Mouse (Mus musculus) midbrain, embryonic 13.5 days (tissue): ENCODE data around the gene Hist1h4b. TPM values are rescaled to one million over a fixed set of nuclear protein-coding genes. Genes with fewer than 3 reads are reported as not detected.

ENCODE experiments used
- ATAC-seq: fragments of 200-750 bp; cut with Nextera tagmentation; 2 replicates; pipeline ENCODE4 v1.8.0; 2017; ENCODE audit warnings: mild to moderate bottlenecking, moderate TSS enrichment, moderate library complexity
- H3K27ac ChIP-seq: fragments of 300-500 bp; sonication (generic); 2 replicates; pipeline ENCODE4 v1.5.1; 2015; ENCODE audit warnings: inconsistent platforms, mild to moderate bottlenecking, moderate library complexity
- H3K27me3 ChIP-seq: fragments of 300-500 bp; sonication (generic); 2 replicates; pipeline ENCODE4 v1.6.1; 2015; ENCODE audit warnings: mild to moderate bottlenecking, inconsistent platforms
- H3K36me3 ChIP-seq: fragments of 300-500 bp; sonication (generic); 2 replicates; pipeline ENCODE4 v1.6.1; 2015; ENCODE audit warnings: mild to moderate bottlenecking, inconsistent platforms
- H3K4me1 ChIP-seq: fragments of 300-500 bp; sonication (generic); replicated peaks from 2 replicates; pipeline ENCODE4 v1.6.1; 2015; ENCODE audit warnings: inconsistent platforms
- H3K4me2 ChIP-seq: fragments of 300-500 bp; sonication (generic); replicated peaks from 2 replicates; pipeline ENCODE4 v1.6.1; 2015; ENCODE audit warnings: moderate library complexity, mild to moderate bottlenecking, inconsistent platforms
- H3K4me3 ChIP-seq: fragments of 300-500 bp; sonication (generic); replicated peaks from 2 replicates; pipeline ENCODE4 v1.5.1; 2015; ENCODE audit warnings: mild to moderate bottlenecking, inconsistent platforms
- H3K9ac ChIP-seq: fragments of 300-500 bp; sonication (generic); replicated peaks from 2 replicates; pipeline ENCODE4 v1.6.1; 2015; ENCODE audit warnings: mild to moderate bottlenecking, inconsistent platforms
- H3K9me3 ChIP-seq: fragments of 300-500 bp; sonication (generic); 2 replicates; pipeline ENCODE4 v1.6.1; 2016; ENCODE audit warnings: mild to moderate bottlenecking, inconsistent platforms
- WGBS: fragments of 180-500 bp; shearing (Covaris S2); methylation state at CpG from one replicate; pipeline ENCODE4 v1.1.7; 2015; 5-methylcytosine and 5-hydroxymethylcytosine counted together
- polyA plus RNA-seq: library from polyadenylated mRNA; unstranded; fragments of >200 nt; fragmentation: Nextera tagmentation; extraction: Ambion mirVana; gene quantifications from 2 replicates; pipeline ENCODE4 v1.2.1, GENCODE M21; 2015

Hist1h4b gene
- polyA plus RNA-seq, 1 experiment from 2014 or later: 4.6 TPM

DNA sequence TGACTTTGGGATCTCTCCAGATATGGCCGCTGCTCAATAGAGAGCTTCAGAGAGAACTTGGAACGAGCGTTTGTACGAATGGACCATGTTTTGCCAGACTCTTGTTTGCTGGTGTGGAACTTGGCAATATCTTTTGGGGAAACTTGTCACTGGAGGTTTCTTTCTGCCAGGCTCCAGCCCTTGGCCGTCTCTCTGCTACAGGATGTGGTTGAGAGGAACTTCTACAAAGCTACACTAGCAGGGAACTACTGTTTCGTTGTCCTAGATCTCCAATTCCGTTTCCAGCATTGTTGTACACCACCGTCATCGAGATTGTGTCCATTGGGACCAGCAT, 27.7 kb upstream of the Hist1h4b start:
- H3K4me2 ChIP-seq: no peak overlapping the region
- H3K36me3 ChIP-seq: no peaks in the 10 kb centered on the region
- WGBS: 93% methylated on average over 9 of the region's 9 CpGs
- ATAC-seq: no peak
- H3K27me3 ChIP-seq: no peaks in the 10 kb centered on the region
- no peaks in the 10 kb centered on the region for H3K9me3 ChIP-seq
- no peaks in the 10 kb centered on the region for H3K4me1 ChIP-seq
- no peak overlapping the region for H3K9ac ChIP-seq
- H3K27ac ChIP-seq: no peak overlapping the region
- no peak overlapping the region for H3K4me3 ChIP-seq

DNA sequence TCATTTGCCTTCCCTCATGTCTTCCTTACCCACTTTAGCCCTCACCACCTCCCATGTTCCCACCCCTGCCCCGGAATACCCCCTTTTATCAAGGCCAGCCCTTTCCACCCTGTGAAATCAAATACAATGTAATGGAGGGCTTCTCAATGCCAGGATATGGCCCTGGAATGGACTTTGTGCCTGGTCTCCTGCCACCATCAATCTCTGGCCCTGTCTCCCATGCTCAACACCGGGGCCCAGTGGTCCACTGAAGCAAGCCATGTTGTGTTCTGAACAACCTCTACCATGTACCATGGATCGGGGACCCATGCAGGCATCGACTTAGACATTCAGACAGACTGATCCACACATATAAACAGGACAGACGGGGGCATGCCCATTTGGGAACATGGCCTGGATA, 27.1 kb upstream of the Hist1h4b start:
- ATAC-seq: no peak
- 97% methylated on average over 5 of the region's 5 CpGs for WGBS
- H3K27me3 ChIP-seq: no peaks in the 10 kb centered on the region

DNA sequence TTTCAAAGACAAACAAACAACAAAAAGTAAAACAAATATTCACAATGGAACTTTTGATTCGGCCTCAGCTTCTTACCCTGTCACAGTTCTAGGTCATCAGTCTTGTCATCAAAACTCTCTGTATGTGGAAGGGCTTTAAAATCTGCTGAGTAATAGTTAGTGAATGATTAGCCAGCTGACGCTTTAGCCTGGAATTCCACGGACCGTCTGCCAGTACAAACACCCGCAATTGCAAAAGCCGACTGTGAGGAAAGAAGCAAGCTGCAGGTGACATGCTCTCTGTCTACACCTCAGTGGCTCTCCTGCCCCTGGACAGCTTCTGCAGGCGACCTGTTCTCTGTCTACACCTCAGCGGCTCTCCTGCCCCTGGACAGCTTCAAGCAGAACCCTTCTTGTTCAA, 26.3 kb upstream of the Hist1h4b start:
- Histone ChIP-seq H3K27ac (no peak overlapping the region), H3K9me3 (no peaks in the 10 kb centered on the region), H3K27me3 (no peaks in the 10 kb centered on the region), H3K4me2 (no peak overlapping the region), H3K9ac (no peak overlapping the region), H3K4me1 (no peaks in the 10 kb centered on the region), H3K4me3 (no peak overlapping the region), H3K36me3 (no peaks in the 10 kb centered on the region)
- WGBS: 65% methylated on average over 8 of the region's 8 CpGs
- no peak for ATAC-seq

More for the DNA sequence above, 27.1 kb upstream of the Hist1h4b start:
- H3K4me3 ChIP-seq: no peak overlapping the region
- H3K27ac ChIP-seq: no peak overlapping the region
- H3K4me2 ChIP-seq: no peak overlapping the region
- H3K9me3 ChIP-seq: no peaks in the 10 kb centered on the region
- no peaks in the 10 kb centered on the region for H3K36me3 ChIP-seq
- no peak overlapping the region for H3K9ac ChIP-seq
- no peaks in the 10 kb centered on the region for H3K4me1 ChIP-seq

DNA sequence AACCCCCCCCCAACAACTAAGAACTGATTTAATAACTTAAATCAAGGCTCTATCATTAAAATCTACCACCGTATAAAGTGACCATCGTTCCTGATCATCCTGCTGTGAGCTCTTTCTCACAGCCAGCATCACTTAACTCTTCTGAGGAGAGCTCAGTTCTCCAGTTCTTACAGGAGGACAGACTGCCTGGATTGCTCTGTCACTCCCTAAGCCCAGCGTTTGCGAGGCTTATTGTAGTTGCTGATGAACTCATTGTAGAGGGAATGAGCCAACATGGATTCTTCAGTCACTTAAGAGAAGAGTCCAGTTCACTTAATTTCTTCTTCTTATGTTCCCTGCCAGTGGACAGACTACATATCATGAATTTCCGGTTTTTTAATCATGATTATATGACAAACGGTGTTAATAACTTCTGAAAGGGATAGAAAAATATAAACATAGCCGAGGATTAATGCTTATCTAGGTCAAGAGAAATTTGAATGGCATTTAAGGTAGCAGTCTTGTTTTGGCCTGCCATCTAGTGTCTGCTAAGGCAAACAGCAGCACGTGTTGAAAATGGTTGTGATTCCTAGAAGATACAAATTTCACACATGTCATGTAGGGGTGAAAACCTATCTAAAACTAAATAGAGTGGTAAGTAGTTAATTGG, 24.5 kb upstream of the Hist1h4b start:
- Histone ChIP-seq H3K27me3 (no peaks in the 10 kb centered on the region), H3K4me1 (no peaks in the 10 kb centered on the region), H3K4me2 (no peak overlapping the region), H3K4me3 (no peak overlapping the region), H3K9me3 (no peaks in the 10 kb centered on the region), H3K36me3 (no peaks in the 10 kb centered on the region), H3K9ac (no peak overlapping the region), H3K27ac (no peak overlapping the region)
- ATAC-seq: no peak
- 27% methylated on average over 8 of the region's 8 CpGs for WGBS

DNA sequence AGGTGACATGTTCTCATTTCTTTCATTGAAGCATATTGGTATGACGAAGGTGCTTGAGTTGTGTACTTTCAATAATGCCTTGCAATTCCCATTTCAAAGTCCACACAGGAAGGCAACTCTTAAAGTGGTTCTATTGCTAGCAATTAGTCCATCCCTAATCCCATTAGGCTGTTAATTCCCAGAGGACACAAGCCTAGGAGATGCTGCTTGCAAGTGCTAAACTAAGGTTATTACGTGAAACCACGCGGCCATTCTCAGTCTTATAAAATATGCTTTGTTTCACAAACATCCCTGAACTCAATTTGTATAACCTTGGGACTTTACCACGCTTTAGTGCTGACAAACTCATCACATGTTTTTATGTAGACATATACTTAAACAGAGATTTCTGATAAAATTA, 19.7 kb upstream of the Hist1h4b start:
- H3K27me3 ChIP-seq: no peaks in the 10 kb centered on the region
- H3K4me3 ChIP-seq: no peak overlapping the region
- no peaks in the 10 kb centered on the region for H3K9me3 ChIP-seq
- peaks cover 25% of the 10 kb centered on the region for H3K4me1 ChIP-seq
- H3K9ac ChIP-seq: no peak overlapping the region
- WGBS: 74% methylated on average over 5 of the region's 5 CpGs
- no peaks in the 10 kb centered on the region for H3K36me3 ChIP-seq
- no peak for ATAC-seq
- no peak overlapping the region for H3K27ac ChIP-seq
- no peak overlapping the region for H3K4me2 ChIP-seq

DNA sequence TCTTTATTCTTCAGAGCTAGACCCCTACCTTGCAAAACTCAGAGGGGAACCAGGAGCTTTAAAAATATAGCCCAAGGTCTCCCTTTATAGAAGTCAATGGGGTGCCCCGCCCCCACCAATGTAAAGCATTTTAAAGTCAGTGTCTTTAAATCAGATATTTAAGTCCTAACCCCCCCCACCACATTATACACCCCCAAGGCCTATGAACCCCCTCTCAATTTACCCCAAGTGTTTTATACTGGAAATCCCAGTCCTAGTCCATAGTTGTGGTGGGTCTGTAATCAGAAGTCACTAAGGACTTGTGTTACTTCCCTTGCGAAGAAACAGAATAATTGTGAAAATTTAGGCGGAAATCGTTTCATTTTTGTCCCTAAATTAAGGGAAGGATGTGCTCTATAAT, 18.8 kb upstream of the Hist1h4b start:
- ATAC-seq: no peak
- peak overlapping the region; percentile 46 for H3K4me3 ChIP-seq
- peak overlapping the region; percentile 100 for H3K4me2 ChIP-seq
- no peaks in the 10 kb centered on the region for H3K27me3 ChIP-seq
- H3K4me1 ChIP-seq: peaks cover 25% of the 10 kb centered on the region
- H3K36me3 ChIP-seq: no peaks in the 10 kb centered on the region
- H3K27ac ChIP-seq: peak overlapping the region; percentile 91
- H3K9ac ChIP-seq: peak overlapping the region; percentile 75
- 16% methylated on average over 4 of the region's 4 CpGs for WGBS
- H3K9me3 ChIP-seq: no peaks in the 10 kb centered on the region

DNA sequence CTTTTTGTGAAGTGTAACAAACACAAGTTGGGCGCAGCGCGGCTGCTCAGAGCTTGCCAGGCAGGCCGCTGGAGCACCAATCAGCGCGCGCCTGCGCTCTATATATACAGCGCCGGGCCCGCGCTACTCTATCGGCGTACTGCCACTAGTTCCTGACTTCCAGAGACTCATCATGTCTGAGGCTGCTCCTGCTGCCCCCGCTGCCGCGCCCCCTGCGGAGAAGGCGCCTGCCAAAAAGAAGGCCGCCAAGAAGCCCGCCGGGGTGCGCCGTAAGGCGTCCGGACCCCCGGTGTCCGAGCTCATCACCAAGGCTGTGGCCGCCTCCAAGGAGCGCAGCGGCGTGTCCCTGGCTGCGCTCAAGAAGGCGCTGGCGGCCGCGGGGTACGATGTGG, 18.1 kb upstream of the Hist1h4b start, which contains the start of gene Hist1h1c:
Hist1h1c (plus strand) TSS at position 132 of the 392 bp plus-strand sequence.
- peak; percentile 97 for ATAC-seq
- 0% methylated on average over 36 of the region's 38 CpGs for WGBS
- H3K9ac ChIP-seq: peak within 1 kb of the TSS; percentile 75
- peak within 1 kb of the TSS; percentile 100 for H3K4me2 ChIP-seq
- H3K36me3 ChIP-seq: no peaks in the 10 kb centered on the region
- H3K27ac ChIP-seq: peak within 1 kb of the TSS; percentile 91
- H3K9me3 ChIP-seq: no peaks in the 10 kb centered on the region
- peaks cover 25% of the 10 kb centered on the region for H3K4me1 ChIP-seq
- H3K4me3 ChIP-seq: peak within 1 kb of the TSS; percentile 46
- H3K27me3 ChIP-seq: no peaks in the 10 kb centered on the region

DNA sequence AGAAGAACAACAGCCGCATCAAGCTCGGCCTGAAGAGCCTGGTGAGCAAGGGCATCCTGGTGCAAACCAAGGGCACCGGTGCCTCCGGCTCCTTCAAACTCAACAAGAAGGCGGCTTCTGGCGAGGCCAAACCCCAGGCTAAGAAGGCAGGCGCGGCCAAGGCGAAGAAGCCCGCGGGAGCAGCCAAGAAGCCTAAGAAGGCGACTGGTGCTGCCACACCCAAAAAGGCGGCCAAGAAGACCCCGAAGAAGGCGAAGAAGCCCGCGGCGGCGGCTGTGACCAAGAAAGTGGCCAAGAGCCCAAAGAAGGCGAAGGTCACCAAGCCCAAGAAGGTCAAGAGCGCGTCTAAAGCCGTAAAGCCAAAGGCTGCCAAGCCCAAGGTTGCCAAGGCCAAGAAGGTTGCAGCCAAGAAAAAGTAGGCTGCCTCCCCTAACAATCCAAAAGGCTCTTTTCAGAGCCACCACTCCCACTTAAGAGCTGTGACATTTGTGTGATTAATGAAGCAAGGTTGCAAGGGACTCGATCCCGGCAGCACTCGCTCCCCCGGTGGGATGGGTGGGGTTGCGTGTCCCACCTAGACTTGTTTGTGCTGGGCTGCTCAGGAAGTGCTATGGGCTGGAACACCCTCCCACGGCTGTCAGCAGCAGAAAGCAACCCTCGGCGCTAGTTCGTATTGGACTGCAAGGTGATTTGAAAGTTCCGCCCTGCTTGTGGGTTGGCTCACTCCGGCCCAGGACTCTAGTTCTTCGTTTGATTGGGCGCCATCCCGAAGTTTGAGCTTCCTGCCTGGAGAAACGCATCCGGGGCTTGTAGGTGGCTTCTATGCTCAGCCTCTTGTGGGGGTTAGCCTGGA, 17.5 kb upstream of the Hist1h4b start:
- Histone ChIP-seq H3K27me3 (no peaks in the 10 kb centered on the region), H3K9ac (peak overlapping the region; percentile 75), H3K4me3 (peak overlapping the region; percentile 46), H3K4me1 (peaks cover 25% of the 10 kb centered on the region), H3K27ac (peak overlapping the region; percentile 91), H3K4me2 (peak overlapping the region; percentile 100), H3K36me3 (no peaks in the 10 kb centered on the region), H3K9me3 (no peaks in the 10 kb centered on the region)
- peak; percentile 90 for ATAC-seq
- WGBS: under 1% methylated on average over 39 of the region's 39 CpGs

DNA sequence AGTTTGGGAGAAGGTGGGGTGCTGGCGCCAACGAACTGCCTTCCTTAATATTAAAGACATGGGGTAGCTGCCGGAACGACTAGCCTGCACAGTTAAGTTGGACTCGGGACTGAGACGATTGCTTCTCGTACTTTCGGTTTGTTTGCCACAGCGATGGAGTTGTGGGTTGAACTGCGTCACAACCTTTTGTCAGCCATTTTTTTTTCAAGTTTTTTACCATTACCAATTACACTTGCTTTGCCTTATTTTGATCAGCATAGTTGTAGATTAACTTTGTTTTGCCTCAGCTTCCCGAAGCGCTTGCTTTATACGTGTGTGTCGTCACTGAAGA, 16.9 kb upstream of the Hist1h4b start:
- WGBS: 1% methylated on average over 14 of the region's 14 CpGs
- H3K4me1 ChIP-seq: peaks cover 29% of the 10 kb centered on the region
- H3K36me3 ChIP-seq: no peaks in the 10 kb centered on the region
- peak overlapping the region; percentile 91 for H3K27ac ChIP-seq
- H3K9ac ChIP-seq: peak overlapping the region; percentile 75
- H3K4me3 ChIP-seq: peak overlapping the region; percentile 46
- H3K9me3 ChIP-seq: no peaks in the 10 kb centered on the region
- no peaks in the 10 kb centered on the region for H3K27me3 ChIP-seq
- peak overlapping the region; percentile 100 for H3K4me2 ChIP-seq
- no peak for ATAC-seq

DNA sequence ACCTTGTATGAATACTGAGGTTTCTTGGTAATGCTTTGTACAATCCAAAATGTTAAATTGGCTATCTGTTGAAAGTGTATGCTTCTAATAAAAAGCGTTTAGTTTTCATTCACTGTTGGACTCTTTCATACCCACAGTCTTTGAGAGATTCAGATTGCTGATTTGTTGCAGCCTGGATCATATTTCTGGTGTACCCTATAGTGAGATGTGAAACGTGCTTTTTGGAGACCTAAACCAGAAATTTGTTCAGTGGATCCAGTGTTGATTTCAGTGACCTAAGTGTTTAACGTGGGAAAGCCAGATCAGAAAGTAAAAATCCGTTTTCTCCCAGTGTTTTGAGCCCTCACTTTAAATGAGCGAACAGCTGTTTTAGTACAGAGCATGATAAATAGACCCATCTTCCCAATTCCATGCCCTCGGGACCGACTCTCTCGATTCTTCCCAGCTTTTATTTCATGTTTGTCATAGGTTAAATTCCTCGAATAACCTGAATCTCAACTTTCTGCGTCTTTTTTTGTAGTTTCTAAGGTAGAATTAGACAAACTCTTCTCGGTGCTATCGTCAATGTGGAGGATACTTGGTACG, 16.5 kb upstream of the Hist1h4b start:
- 40% methylated on average over 13 of the region's 13 CpGs for WGBS
- peak overlapping the region; percentile 91 for H3K27ac ChIP-seq
- peak overlapping the region; percentile 46 for H3K4me3 ChIP-seq
- H3K27me3 ChIP-seq: no peaks in the 10 kb centered on the region
- peak overlapping the region; percentile 75 for H3K9ac ChIP-seq
- no peaks in the 10 kb centered on the region for H3K36me3 ChIP-seq
- peaks cover 30% of the 10 kb centered on the region for H3K4me1 ChIP-seq
- H3K9me3 ChIP-seq: no peaks in the 10 kb centered on the region
- H3K4me2 ChIP-seq: peak overlapping the region; percentile 100
- no peak for ATAC-seq

DNA sequence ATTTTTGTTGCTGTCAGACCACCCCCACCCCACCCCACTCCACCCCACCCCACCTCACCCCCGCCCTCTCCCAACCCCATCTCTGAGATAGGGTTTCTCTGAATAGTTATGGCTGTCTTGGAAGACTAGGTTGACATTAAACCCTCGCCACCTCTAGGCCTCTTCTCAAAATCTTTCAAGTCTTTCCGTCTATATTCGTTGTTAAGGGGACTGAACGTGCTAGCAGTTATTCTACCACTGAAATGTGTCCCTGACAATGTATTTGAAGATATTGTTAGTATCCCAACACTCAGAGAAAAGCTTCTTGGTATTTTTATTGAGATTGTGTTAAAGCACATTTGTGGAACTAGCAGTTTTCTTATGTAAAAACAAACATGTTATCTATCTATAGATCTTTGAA, 15.9 kb upstream of the Hist1h4b start:
- peaks cover 33% of the 10 kb centered on the region for H3K4me1 ChIP-seq
- no peak overlapping the region for H3K4me3 ChIP-seq
- H3K36me3 ChIP-seq: no peaks in the 10 kb centered on the region
- H3K4me2 ChIP-seq: peak overlapping the region; percentile 100; the same call in 1 of the 2 replicates
- WGBS: 64% methylated on average over 5 of the region's 5 CpGs
- H3K27ac ChIP-seq: no peak overlapping the region
- no peaks in the 10 kb centered on the region for H3K27me3 ChIP-seq
- H3K9ac ChIP-seq: no peak overlapping the region
- H3K9me3 ChIP-seq: no peaks in the 10 kb centered on the region
- ATAC-seq: no peak

DNA sequence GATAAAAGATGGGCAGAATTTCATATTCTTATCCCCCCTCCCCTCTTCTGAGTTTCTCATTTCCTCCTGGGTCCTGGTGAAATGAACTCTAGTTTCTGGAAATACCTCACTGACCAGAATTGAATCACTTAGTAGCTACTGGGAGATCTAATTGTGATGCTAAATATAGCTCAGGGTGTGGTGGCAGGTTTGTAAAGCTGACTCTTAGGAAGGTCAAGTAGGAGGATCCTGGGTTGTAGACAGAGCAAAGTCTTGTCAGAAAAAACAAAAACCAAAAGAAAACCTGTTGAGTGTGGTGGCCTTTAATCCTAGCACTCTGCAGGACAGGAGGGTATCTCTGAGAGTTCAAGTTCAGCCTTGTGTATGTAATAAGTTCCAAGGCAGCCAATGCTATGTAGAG, 14.8 kb upstream of the Hist1h4b start:
- no peak overlapping the region for H3K9ac ChIP-seq

More for the DNA sequence above, 14.8 kb upstream of the Hist1h4b start:
- Histone ChIP-seq H3K36me3 (no peaks in the 10 kb centered on the region), H3K4me1 (peaks cover 35% of the 10 kb centered on the region), H3K4me3 (no peak overlapping the region), H3K27me3 (no peaks in the 10 kb centered on the region), H3K27ac (no peak overlapping the region), H3K9me3 (no peaks in the 10 kb centered on the region), H3K4me2 (no peak overlapping the region)
- ATAC-seq: no peak
